Mouse (Mus musculus): Measurements from ENCODE around the gene Tns1.

GRCm38 (mm10) chr1:74150101-74150500, 25.9 kb upstream of the Tns1 start:
- no peak for TF ChIP-seq POLR2A (IDR thresholded peaks at IDR 0.05; ENCODE audit: insufficient read length, low read depth)
- TF ChIP-seq MYOG (IDR thresholded peaks at IDR 0.05; ENCODE audit: control insufficient read depth in 1 of 3, insufficient read depth in 1 of 3, insufficient read length in 2 of 3, low read depth in 2 of 3), result no peak
- TF ChIP-seq POLR2AphosphoS2 (IDR thresholded peaks at IDR 0.05; ENCODE audit: insufficient read length, low read depth), result no peak
- TF ChIP-seq E2F4 (IDR thresholded peaks at IDR 0.05; ENCODE audit: insufficient read depth), result no peak
